Mouse (Mus musculus): ENCODE data around the gene Arsa. TPM values are rescaled to one million over a fixed set of nuclear protein-coding genes. Genes with fewer than 3 reads are reported as not detected.

Arsa gene
- polyA plus RNA-seq, 1 experiment from 2014 or later, result 32.0 TPM

GRCm38 (mm10) chr15:89501321-89501720, 24.1 kb upstream of the Arsa start:
- H3K9ac ChIP-seq (ENCODE audit: low read depth, low read length), result no peak overlapping the region
- WGBS, result 86% methylated on average over 3 of the region's 3 CpGs
- peaks cover 31% of the 10 kb centered on the region for H3K27me3 ChIP-seq (replicated peaks; ENCODE audit: control insufficient read depth, insufficient read depth, low read length)
- H3K4me1 ChIP-seq (replicated peaks; ENCODE audit: control insufficient read depth, insufficient read depth, low read length), result no peaks in the 10 kb centered on the region
- H3K4me2 ChIP-seq (replicated peaks; ENCODE audit: low read depth), result no peak overlapping the region
- no peak overlapping the region for H3K27ac ChIP-seq (ENCODE audit: low read depth, low read length)
- ATAC-seq, result no peak
- no peaks in the 10 kb centered on the region for H3K9me3 ChIP-seq (ENCODE audit: control insufficient read depth)
- H3K4me3 ChIP-seq (ENCODE audit: low read depth, low read length), result no peak overlapping the region
- no peak for TF ChIP-seq CTCF (IDR thresholded peaks at IDR 0.05; ENCODE audit: low read depth)
- H3K36me3 ChIP-seq (ENCODE audit: control insufficient read depth, insufficient read depth), result no peaks in the 10 kb centered on the region

GRCm38 (mm10) chr15:89500221-89500791, 23.1 kb upstream of the Arsa start:
- no peaks in the 10 kb centered on the region for H3K36me3 ChIP-seq (ENCODE audit: control insufficient read depth, insufficient read depth)
- H3K4me1 ChIP-seq (replicated peaks; ENCODE audit: control insufficient read depth, insufficient read depth, low read length), result no peaks in the 10 kb centered on the region
- no peaks in the 10 kb centered on the region for H3K9me3 ChIP-seq (ENCODE audit: control insufficient read depth)
- WGBS, result 2% methylated on average over 35 of the region's 35 CpGs
- no peak overlapping the region for H3K27ac ChIP-seq (ENCODE audit: low read depth, low read length)
- H3K9ac ChIP-seq (ENCODE audit: low read depth, low read length), result 0 out of 2 replicates have a peak overlapping the region, but pooled peaks have one; percentile 55
- no peak for TF ChIP-seq CTCF (IDR thresholded peaks at IDR 0.05; ENCODE audit: low read depth)
- peak overlapping the region; percentile 67 for H3K4me3 ChIP-seq (ENCODE audit: low read depth, low read length)
- peaks cover 31% of the 10 kb centered on the region for H3K27me3 ChIP-seq (replicated peaks; ENCODE audit: control insufficient read depth, insufficient read depth, low read length)
- peak; percentile 5; the same call in 1 of the 2 replicates for ATAC-seq
- peak overlapping the region; percentile 98 for H3K4me2 ChIP-seq (replicated peaks; ENCODE audit: low read depth)

- H3K36me3 ChIP-seq (ENCODE audit: control insufficient read depth, insufficient read depth), result no peaks in the 10 kb centered on the region
- H3K27me3 ChIP-seq (replicated peaks; ENCODE audit: control insufficient read depth, insufficient read depth, low read length), result peaks cover 31% of the 10 kb centered on the region
- H3K27ac ChIP-seq (ENCODE audit: low read depth, low read length), result peak overlapping the region; percentile 21; the same call in 1 of the 2 replicates
- H3K4me2 ChIP-seq (replicated peaks; ENCODE audit: low read depth), result peak overlapping the region; percentile 98
- under 1% methylated on average over 28 of the region's 60 CpGs for WGBS
- H3K4me1 ChIP-seq (replicated peaks; ENCODE audit: control insufficient read depth, insufficient read depth, low read length), result no peaks in the 10 kb centered on the region
- peak; percentile 24 for ATAC-seq
- H3K9me3 ChIP-seq (ENCODE audit: control insufficient read depth), result no peaks in the 10 kb centered on the region
- no peak for TF ChIP-seq CTCF (IDR thresholded peaks at IDR 0.05; ENCODE audit: low read depth)
- H3K9ac ChIP-seq (ENCODE audit: low read depth, low read length), result peak overlapping the region; percentile 55
- peak overlapping the region; percentile 67 for H3K4me3 ChIP-seq (ENCODE audit: low read depth, low read length)
These were observed 22.6 kb upstream of the Arsa start for GRCm38 (mm10) chr15:89499784-89500220.

GRCm38 (mm10) chr15:89498961-89499688, 21.9 kb upstream of the Arsa start, which contains the start of gene Shank3:
Gene Shank3, plus strand, starts transcription at chr15:89499623.
- WGBS, result under 1% methylated on average over 45 of the region's 72 CpGs
- Histone ChIP-seq H3K27ac (ENCODE audit: low read depth, low read length) (peak within 1 kb of the TSS; percentile 57), H3K4me2 (replicated peaks; ENCODE audit: low read depth) (peak within 1 kb of the TSS; percentile 98), H3K9me3 (ENCODE audit: control insufficient read depth) (no peaks in the 10 kb centered on the region), H3K36me3 (ENCODE audit: control insufficient read depth, insufficient read depth) (no peaks in the 10 kb centered on the region), H3K27me3 (replicated peaks; ENCODE audit: control insufficient read depth, insufficient read depth, low read length) (peaks cover 31% of the 10 kb centered on the region), H3K4me1 (replicated peaks; ENCODE audit: control insufficient read depth, insufficient read depth, low read length) (no peaks in the 10 kb centered on the region), H3K4me3 (ENCODE audit: low read depth, low read length) (peak within 1 kb of the TSS; percentile 67), H3K9ac (ENCODE audit: low read depth, low read length) (peak within 1 kb of the TSS; percentile 55)
- no peak; the same call in 1 of the 2 replicates for ATAC-seq
- TF ChIP-seq CTCF (IDR thresholded peaks at IDR 0.05; ENCODE audit: low read depth), result no peak

- ATAC-seq, result no peak
- Histone ChIP-seq H3K4me3 (ENCODE audit: low read depth, low read length) (peak overlapping the region; percentile 67), H3K27ac (ENCODE audit: low read depth, low read length) (peak overlapping the region; percentile 57), H3K36me3 (ENCODE audit: control insufficient read depth, insufficient read depth) (no peaks in the 10 kb centered on the region), H3K9ac (ENCODE audit: low read depth, low read length) (0 out of 2 replicates have a peak overlapping the region, but pooled peaks have one; percentile 55), H3K27me3 (replicated peaks; ENCODE audit: control insufficient read depth, insufficient read depth, low read length) (peaks cover 31% of the 10 kb centered on the region), H3K9me3 (ENCODE audit: control insufficient read depth) (no peaks in the 10 kb centered on the region), H3K4me1 (replicated peaks; ENCODE audit: control insufficient read depth, insufficient read depth, low read length) (no peaks in the 10 kb centered on the region), H3K4me2 (replicated peaks; ENCODE audit: low read depth) (peak overlapping the region; percentile 98)
- 4% methylated on average over 41 of the region's 41 CpGs for WGBS
- TF ChIP-seq CTCF (IDR thresholded peaks at IDR 0.05; ENCODE audit: low read depth), result no peak
These were observed 21.1 kb upstream of the Arsa start for GRCm38 (mm10) chr15:89498049-89498960.

Measured in intestine, postnatal 0 days (tissue).